Mouse (Mus musculus) urinary bladder, postnatal 36 days (tissue): ENCODE measurements at regions not wholly inside any gene's neighbourhood (a gene's known extent, or its start where the extent isn't known, plus 50 kb on each side); places are given as distances from the start of the nearest gene placed in this dataset.
"Not testable (repeated sequence)": the region's sequence is repeated elsewhere in the genome, so short reads cannot be mapped to it uniquely, and the experiment has no call there.

Experiments
- DNase-seq, 2 experiments: peaks; one replicate each; pipeline ENCODE4 v3.0.0; 2022; ENCODE audit warnings: low spot score in 2 of 2, mixed read lengths in 1 of 2

- DNase-seq = no peak
Observed at GRCm38 (mm10) chr1:47306961-47307360, 414.3 kb upstream of the Slc39a10 start.

DNA sequence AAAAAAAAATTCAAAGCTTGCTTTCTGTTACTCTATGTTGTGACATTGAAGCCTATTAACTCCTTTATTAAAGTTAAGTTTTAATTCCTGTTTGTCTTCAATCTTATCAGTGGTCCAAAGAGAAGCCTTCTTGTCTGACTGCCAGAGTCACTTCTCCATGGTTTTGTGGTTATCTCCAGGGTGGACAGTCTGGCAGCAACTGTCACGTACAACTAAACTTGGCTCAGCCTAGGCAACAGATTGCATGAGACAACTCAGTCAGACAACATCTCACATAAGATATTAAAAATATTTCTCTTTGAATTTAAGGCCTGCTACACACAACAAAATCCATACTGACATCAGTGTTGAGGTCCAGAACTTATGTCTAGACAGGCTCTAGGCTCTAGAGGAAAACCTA, 406.7 kb upstream of the Slc39a10 start:
- no peak for DNase-seq

DNA sequence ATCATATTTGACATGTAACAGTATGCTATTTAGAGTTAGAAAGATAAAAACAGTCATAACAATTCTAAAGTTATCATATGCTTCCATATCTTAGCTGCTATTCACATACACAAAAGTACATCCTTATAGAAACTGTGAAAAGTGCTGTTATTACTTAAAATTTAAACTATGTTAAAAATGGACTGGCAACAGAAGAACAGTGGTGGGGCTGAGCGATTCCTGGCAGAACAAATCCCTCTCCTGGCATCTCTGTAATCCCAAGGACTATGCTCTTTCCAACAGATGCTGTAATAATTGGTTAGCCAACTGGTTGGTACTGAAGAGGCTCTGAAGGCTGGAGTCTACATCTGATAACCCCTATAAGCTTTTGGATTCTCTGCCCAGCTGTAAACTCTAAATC, 393.0 kb upstream of the Slc39a10 start:
- peak in 1 of 2 experiments; percentile 1 for DNase-seq

DNA sequence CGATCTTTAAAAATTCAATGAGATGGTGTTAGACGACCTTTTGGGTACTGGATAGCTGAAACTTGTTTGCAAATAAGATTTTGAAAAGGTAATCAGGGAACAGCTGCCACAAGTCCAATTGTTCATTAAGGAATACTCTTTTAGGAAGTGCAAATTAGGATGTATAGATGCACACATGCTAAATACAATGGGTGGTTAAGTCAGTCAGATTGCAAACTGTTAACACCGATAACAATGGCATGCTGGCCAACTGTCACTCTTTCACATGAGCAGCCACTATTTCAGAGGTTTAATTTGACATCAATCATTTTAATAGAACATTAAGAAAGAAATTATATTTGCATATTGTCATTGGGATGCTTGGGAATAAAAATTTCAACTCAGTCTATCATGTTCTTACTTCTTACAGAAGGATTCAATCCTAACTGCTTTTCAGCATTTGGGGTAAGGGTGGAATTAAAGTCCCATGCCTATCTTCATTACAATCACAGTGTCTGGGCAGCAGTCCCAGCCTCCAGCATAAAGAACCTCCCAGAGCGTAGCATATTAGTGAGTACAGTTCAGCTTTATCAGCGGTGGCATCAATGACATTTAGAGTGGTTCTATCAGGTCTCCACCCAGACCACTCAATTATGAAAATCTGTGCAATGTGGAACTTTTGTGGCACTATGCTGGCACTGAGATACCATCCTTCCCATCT, 385.8 kb upstream of the Slc39a10 start:
- DNase-seq = no peak

DNA sequence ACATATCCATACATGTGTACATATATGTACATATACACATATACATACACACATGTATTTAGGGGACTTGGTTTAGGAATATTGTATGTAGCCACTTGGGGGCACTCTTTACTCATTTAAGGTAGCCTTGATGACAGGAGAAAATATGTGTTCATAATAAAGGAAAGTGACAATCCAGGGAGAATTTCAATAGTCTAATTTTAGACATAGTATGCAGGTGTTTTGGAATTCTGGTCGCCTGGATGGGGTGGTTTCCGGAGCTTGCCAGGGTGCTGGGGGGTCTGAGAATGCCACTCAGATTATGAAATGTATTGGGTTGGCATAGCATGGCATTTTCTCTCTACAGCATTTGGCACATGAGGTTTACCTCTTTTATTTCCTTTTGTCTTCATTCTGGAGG, 385.2 kb upstream of the Slc39a10 start:
- no peak for DNase-seq

DNA sequence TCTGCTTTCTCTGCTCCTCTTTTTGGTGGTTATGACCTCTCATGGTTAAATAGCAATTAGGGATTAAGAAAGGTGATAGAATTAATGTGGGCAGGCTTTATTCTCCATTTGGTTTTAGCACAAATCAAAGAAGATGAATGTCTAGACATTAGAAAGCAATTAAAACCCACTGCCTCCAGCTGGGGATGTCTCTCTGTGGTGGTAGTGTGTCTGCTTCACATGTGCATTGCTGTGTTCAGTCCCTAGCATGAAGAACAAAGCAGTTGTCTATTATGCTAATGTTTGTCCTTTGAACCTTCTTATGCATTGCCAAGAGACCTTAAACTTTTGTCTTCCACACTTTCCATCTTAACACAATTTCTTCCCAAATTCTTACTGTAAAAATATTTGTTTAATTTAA, 379.5 kb upstream of the Slc39a10 start:
- DNase-seq = no peak

- DNase-seq = no peak
Observed at GRCm38 (mm10) chr1:47263611-47264010, 371.0 kb upstream of the Slc39a10 start.

GRCm38 (mm10) chr1:47261505-47262130, 369.0 kb upstream of the Slc39a10 start:
- DNase-seq = no peak

DNA sequence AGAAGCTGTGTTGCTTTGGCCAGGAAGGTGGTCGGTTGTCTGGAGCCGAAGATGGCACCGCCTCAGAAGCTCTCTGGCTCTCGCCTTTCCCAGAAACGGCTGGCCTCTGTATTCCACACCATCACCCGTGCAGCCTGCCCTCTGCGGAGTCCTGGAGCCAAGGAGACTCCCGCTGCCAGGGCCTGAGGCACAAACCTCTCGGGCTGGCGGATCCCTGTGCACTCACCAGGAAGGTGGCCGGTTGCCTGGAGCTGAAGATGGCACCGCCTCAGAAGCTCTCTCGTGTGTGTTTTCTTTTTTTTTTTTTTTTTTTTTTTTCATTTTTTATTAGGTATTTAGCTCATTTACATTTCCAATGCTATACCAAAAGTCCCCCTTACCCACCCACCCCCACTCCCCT, 358.1 kb upstream of the Slc39a10 start:
- DNase-seq = not testable (repeated sequence)

DNA sequence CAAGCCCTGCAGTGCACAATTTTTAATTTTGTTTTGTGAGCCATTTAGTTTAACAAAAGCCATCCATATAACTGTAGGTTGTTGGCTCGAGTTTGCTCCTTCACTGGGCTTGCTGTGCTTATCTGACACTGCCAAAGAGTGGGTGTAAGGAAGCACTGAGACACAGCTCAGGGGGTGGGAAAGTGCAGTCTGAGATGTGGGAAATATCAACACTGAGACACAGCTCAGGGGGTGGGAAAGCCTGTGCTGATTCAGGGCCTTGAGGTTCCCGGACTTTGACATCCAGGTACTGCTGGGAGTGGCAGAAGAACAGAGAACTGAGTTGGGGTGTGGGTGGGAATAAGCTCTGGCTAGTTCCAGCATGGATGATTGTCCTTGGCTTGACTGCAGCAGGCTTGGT, 324.4 kb upstream of the Slc39a10 start:
- no peak for DNase-seq

GRCm38 (mm10) chr1:47216419-47217002, 323.9 kb upstream of the Slc39a10 start:
- no peak for DNase-seq

DNA sequence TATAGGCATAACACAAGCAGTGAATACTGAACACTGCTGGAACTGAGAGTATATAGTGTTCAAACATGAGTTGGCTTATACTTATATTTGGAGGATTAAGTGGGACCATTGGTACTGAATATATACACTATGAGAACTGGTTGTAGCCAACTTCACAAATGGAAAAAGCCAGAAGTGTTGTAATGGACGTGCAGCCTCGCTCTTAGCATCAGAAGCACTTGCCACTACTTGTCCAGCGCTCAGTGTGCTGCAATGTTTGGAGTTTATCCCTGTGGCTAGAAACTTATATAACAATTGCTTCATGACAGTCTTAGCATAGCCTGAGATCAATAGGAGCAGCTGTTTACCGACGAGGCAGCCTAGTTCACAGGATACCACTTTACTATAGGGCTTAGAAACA, 320.8 kb upstream of the Slc39a10 start:
- DNase-seq = no peak

DNA sequence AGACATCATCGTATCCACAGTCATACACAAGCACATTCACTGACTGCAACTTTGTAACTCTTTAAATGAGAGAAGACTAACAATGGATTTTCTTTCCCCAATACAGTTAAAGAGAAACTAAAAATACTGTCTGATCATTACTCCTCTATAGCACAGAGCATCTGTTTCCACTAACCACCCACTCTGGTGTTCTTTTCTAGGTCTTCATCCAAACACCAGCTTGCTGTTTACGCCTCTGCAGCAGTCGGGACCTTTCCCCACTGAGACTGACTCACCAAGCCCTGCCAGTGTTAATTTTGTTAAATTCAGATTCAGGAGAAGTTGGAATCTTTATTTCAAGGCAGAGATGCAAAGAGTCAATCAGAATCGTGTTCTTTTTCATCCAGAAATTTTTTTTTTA, 300.3 kb upstream of the Slc39a10 start:
- no peak for DNase-seq

DNA sequence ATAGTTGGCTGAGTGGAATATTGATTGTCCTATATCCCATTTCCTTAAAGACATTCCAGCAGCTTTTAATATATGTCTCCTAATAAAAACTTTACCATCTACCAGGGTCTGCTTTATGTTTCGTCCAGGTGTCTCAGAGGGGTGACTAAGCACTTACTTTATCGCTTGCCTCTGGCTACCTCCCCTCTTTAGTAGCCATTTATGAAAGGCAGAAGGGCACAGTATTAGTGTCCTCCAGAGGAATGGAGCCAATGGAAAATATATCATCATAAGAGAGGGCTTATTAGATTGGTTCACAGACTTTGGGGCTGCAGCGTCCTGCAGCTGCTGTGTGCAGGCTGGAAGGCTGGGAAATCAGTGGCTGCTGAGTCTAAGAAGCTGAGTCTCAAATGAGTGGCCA, 271.8 kb upstream of the Slc39a10 start:
- no peak for DNase-seq

DNA sequence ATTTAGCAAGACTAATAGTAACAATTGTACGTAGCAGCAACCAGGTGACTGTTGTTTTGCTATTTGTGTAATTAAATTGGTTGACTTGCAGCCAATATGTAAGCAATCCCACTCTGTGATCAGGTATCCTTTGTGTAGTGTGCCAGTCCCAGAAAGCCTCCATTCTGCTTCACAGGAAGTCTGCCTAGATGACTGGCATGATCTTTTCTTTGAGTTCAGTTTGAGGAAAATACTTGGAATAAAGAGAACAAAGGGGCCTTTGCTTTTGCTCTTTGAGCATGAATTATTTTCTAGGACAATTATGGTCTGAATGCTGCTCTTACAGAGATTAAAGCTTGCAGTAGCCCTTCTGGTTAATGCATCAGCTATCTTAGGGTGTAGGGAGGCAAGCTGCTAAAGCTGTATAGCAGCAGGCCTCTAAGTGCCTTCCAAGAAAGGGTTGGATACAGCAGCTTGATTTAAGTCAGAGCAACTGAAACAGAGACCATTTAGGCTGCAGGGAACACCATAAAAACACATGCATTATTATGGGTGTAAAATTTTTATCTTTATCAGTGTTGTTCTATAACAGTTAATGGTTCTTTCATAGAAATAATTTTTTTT, 271.3 kb upstream of the Slc39a10 start:
- no peak for DNase-seq

DNA sequence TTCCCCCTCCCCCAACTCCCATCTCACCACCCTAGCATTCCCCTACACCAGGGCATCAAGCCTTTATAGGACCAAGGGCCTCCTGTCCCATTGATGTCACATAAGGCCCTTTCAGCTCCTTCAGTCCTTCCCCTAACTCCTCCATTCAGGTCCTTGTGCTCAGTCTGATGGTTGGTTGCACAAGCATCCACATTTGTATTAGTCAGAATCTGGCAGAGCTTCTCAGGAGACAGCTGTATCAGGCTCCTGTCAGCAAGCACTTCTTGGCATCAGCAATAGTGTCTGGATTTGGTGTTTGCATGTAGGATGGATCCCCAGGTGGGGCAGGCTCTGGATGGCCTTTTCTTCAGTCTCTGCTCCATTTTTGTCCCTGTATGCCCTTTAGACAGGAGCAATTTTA, 237.4 kb upstream of the Slc39a10 start:
- DNase-seq = not testable (repeated sequence)

- DNase-seq = no peak
Observed at GRCm38 (mm10) chr1:47119636-47120035, 227.0 kb upstream of the Slc39a10 start.

DNA sequence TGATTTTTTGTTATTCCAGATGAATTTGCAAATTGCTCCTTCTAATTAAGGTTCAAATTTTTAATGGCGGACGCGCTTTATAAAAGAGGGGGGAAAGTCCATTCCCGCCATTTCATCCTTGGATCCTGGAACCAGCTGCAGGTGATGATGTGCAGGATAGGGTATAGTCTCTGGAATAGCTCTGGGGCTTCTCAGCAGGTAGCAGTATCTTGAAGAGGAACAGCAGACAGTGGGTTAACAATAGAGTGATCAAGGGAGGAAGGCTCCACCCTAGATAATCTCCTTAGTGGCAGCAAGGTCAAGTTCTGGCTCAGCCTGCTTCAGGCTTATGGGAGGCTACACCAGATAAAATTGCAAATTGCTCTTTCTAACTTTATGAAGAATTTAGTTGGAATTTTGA, 224.0 kb upstream of the Slc39a10 start:
- DNase-seq = not testable (repeated sequence)

GRCm38 (mm10) chr1:47112494-47112893, 219.8 kb upstream of the Slc39a10 start:
- DNase-seq = no peak

- no peak for DNase-seq
Observed at GRCm38 (mm10) chr1:47104055-47104454, 211.4 kb upstream of the Slc39a10 start.

DNA sequence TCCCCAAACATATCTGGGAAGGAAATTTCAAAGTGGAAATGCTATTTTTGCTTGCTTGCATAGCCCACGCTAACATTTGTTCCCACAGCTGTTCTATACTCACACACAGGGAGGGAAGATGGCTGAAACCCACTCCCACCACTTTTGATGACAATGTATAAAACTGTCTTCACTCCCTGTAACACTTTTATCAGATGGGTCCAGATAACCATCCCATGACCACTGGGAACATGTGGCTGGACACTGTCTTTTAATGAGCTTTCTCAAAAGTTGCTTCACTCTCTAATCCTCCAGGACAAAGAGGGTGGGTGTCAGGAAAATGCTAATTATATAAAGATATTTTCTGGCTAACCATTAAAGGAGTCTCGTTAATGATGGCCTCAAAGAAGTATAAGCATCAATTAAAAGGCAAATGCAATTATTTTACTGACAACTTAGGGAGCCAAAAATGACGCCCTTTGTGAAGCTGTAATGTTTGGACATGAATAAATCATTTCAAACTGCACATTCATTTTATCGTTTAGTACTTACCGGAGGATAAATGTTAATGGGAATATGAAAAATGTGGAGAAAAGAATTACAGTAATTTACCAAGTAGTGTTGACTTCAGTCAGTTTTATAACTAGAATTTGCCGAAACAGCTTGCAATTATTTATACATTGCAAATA, 210.8 kb upstream of the Slc39a10 start:
- DNase-seq = no peak
